Mouse (Mus musculus): ENCODE results near the gene Mreg. TPM values are rescaled to one million over a fixed set of nuclear protein-coding genes. Genes with fewer than 3 reads are reported as not detected.

Mreg gene
- total and polyA plus RNA-seq, 3 experiments, result not detected

- no peaks in the 10 kb centered on the region for H3K79me2 ChIP-seq (ENCODE audit: control insufficient read depth, insufficient read depth, low read length, poor library complexity)
- no peaks in the 10 kb centered on the region for H3K36me3 ChIP-seq (ENCODE audit: control insufficient read depth in 1 of 2, insufficient read depth in 2 of 2, low read length in 2 of 2)
- H3K9ac ChIP-seq (ENCODE audit: control insufficient read depth, low read depth, low read length, poor library complexity, severe bottlenecking), result no peak overlapping the region
- no peak overlapping the region for H3K4me3 ChIP-seq (ENCODE audit: control insufficient read depth in 1 of 2, insufficient read depth in 1 of 2, low read depth in 2 of 2, low read length in 2 of 2)
- no peaks in the 10 kb centered on the region for H3K4me1 ChIP-seq (ENCODE audit: control insufficient read depth in 1 of 2, insufficient read depth in 2 of 2, low read length in 2 of 2)
- H3K9me3 ChIP-seq (replicated peaks; ENCODE audit: insufficient read depth, low read length), result no peaks in the 10 kb centered on the region
- H3K27me3 ChIP-seq (ENCODE audit: control insufficient read depth in 1 of 2, insufficient read depth in 2 of 2, low read length in 2 of 2), result no peaks in the 10 kb centered on the region
- no peak for DNase-seq (ENCODE audit: low read depth, low spot score)
- no peak overlapping the region for H3K27ac ChIP-seq (ENCODE audit: control insufficient read depth, low read depth, low read length)
- TF ChIP-seq EP300 (IDR thresholded peaks at IDR 0.05; ENCODE audit: low read depth in 1 of 2, low read length in 2 of 2) (no peak), USF2 (IDR thresholded peaks at IDR 0.05; ENCODE audit: borderline replicate concordance in 1 of 2, insufficient read depth in 1 of 2, low read depth in 1 of 2, low read length in 2 of 2) (no peak), POLR2AphosphoS5 (IDR thresholded peaks at IDR 0.05; ENCODE audit: borderline replicate concordance, low read depth, low read length) (no peak), NRF1 (IDR thresholded peaks at IDR 0.05; ENCODE audit: insufficient read depth, low read depth, low read length, poor library complexity, severe bottlenecking) (no peak), BHLHE40 (IDR thresholded peaks at IDR 0.05; ENCODE audit: borderline replicate concordance, low read depth, low read length) (no peak), TAL1 (IDR thresholded peaks at IDR 0.05; ENCODE audit: low read length) (no peak)
These were observed 32.2 kb downstream of the Mreg start for GRCm38 (mm10) chr1:72179947-72180346.

DNA sequence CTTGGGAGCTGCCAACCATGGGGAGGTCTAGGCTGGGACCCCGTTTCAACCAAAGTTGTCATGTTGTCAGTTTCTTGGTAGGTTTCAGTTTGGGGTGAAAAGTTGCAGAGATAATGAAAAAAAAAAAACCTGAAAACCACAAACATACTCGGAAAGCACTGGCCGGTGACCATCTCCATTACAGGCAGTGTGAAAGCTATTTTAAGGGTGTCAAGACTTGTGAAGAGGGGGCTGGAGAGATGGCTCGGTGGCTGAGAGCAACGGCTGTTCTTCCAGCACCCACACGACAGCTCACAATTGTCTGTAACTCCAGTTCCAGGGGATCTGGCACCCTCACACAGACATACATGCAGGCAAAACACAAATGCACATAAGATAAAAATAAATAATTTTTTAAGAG, 35.9 kb downstream of the Mreg start:
- no peak for TF ChIP-seq EP300 (IDR thresholded peaks at IDR 0.05; ENCODE audit: low read depth in 1 of 2, low read length in 2 of 2)
- TF ChIP-seq ZMIZ1 (IDR thresholded peaks at IDR 0.05; ENCODE audit: low read depth, low read length), result no peak
- TF ChIP-seq POLR2AphosphoS5 (IDR thresholded peaks at IDR 0.05; ENCODE audit: borderline replicate concordance, low read depth, low read length), result no peak
- TF ChIP-seq JUND (IDR thresholded peaks at IDR 0.05; ENCODE audit: low read depth, low read length), result no peak
- TF ChIP-seq GATA1 (IDR thresholded peaks at IDR 0.05; ENCODE audit: low read depth, low read length), result no peak
- no peak for TF ChIP-seq POLR2AphosphoS2 (IDR thresholded peaks at IDR 0.05; ENCODE audit: low read length)
- TF ChIP-seq MAFK (IDR thresholded peaks at IDR 0.05; ENCODE audit: borderline replicate concordance, low read depth, low read length), result no peak
- TF ChIP-seq KAT2A (conservative IDR thresholded peaks at IDR 0.05; ENCODE audit: low read depth, low read length), result no peak
- no peak for TF ChIP-seq ZNF384 (IDR thresholded peaks at IDR 0.05; ENCODE audit: low read depth, low read length)
- TF ChIP-seq ELF1 (IDR thresholded peaks at IDR 0.05; ENCODE audit: low read depth, low read length), result no peak
- TF ChIP-seq UBTF (IDR thresholded peaks at IDR 0.05; ENCODE audit: borderline replicate concordance, insufficient read depth, low read depth, low read length), result no peak
- Histone ChIP-seq H3K9ac (ENCODE audit: control insufficient read depth, low read depth, low read length, poor library complexity, severe bottlenecking) (no peak overlapping the region), H3K9me3 (replicated peaks; ENCODE audit: insufficient read depth, low read length) (no peaks in the 10 kb centered on the region), H3K27ac (ENCODE audit: control insufficient read depth, low read depth, low read length) (no peak overlapping the region), H3K4me3 (ENCODE audit: control insufficient read depth in 1 of 2, insufficient read depth in 1 of 2, low read depth in 2 of 2, low read length in 2 of 2) (no peak overlapping the region), H3K79me2 (ENCODE audit: control insufficient read depth, insufficient read depth, low read length, poor library complexity) (no peaks in the 10 kb centered on the region), H3K36me3 (ENCODE audit: control insufficient read depth in 1 of 2, insufficient read depth in 2 of 2, low read length in 2 of 2) (no peaks in the 10 kb centered on the region), H3K4me1 (ENCODE audit: control insufficient read depth in 1 of 2, insufficient read depth in 2 of 2, low read length in 2 of 2) (no peaks in the 10 kb centered on the region), H3K27me3 (ENCODE audit: control insufficient read depth in 1 of 2, insufficient read depth in 2 of 2, low read length in 2 of 2) (no peaks in the 10 kb centered on the region)
- no peak for DNase-seq (ENCODE audit: low read depth, low spot score)

Data from MEL (cell line).